Mouse (Mus musculus) MEL (cell line): ENCODE data around the gene Prkag2. TPM values are rescaled to one million over a fixed set of nuclear protein-coding genes. Genes with fewer than 3 reads are reported as not detected.

Source experiments
- DNase-seq: peaks from one replicate; pipeline ENCODE4 v3.0.0; 2011; ENCODE audit warnings: low read depth, low spot score
- H3K27ac ChIP-seq: 2 replicates; pipeline ENCODE4 v1.5.1; 2012; ENCODE audit warnings: low read depth, mild to moderate bottlenecking, control low read depth, low read length, moderate library complexity; ENCODE audit not compliant: control insufficient read depth
- H3K27me3 ChIP-seq, 2 experiments: fragments of 150-350 bp in 1 of 2; sonication (generic) in 1 of 2; 2 replicates each; pipeline ENCODE4 v1.6.1; 2012; ENCODE audit warnings: low read length in 2 of 2, mild to moderate bottlenecking in 2 of 2, improper control_type of control experiment in 1 of 2, moderate library complexity in 1 of 2; ENCODE audit not compliant: insufficient read depth in 2 of 2, control insufficient read depth in 1 of 2
- H3K36me3 ChIP-seq, 2 experiments: 2 replicates each; pipeline ENCODE4 v1.6.1; 2012 to 2014; ENCODE audit warnings: low read length in 2 of 2, improper control_type of control experiment in 1 of 2, inconsistent platforms in 1 of 2, mild to moderate bottlenecking in 1 of 2; ENCODE audit not compliant: insufficient read depth in 2 of 2, control insufficient read depth in 1 of 2
- H3K4me1 ChIP-seq, 2 experiments: fragments of 150-350 bp in 1 of 2; sonication (generic) in 1 of 2; 2 replicates each; pipeline ENCODE4 v1.6.1; 2012; ENCODE audit warnings: low read length in 2 of 2, improper control_type of control experiment in 1 of 2, mild to moderate bottlenecking in 1 of 2; ENCODE audit not compliant: insufficient read depth in 2 of 2, control insufficient read depth in 1 of 2
- H3K4me3 ChIP-seq, 2 experiments: fragments of 150-350 bp in 1 of 2; sonication (generic) in 1 of 2; 2 replicates each; pipeline ENCODE4 v1.5.1; 2012; ENCODE audit warnings: low read depth in 2 of 2, low read length in 2 of 2, mild to moderate bottlenecking in 2 of 2, moderate library complexity in 2 of 2, control low read depth in 1 of 2, improper control_type of control experiment in 1 of 2; ENCODE audit not compliant: control insufficient read depth in 1 of 2, insufficient read depth in 1 of 2
- H3K79me2 ChIP-seq: 2 replicates; pipeline ENCODE4 v1.6.1; 2012; ENCODE audit warnings: mild to moderate bottlenecking, low read length, moderate library complexity; ENCODE audit not compliant: control insufficient read depth, poor library complexity, insufficient read depth
- H3K9ac ChIP-seq: 2 replicates; pipeline ENCODE4 v1.6.1; 2012; ENCODE audit warnings: low read depth, mild to moderate bottlenecking, control low read depth, low read length, moderate library complexity; ENCODE audit not compliant: control insufficient read depth, poor library complexity, severe bottlenecking
- H3K9me3 ChIP-seq: fragments of 150-350 bp; sonication (generic); replicated peaks from 2 replicates; pipeline ENCODE4 v1.6.1; 2012; ENCODE audit warnings: mild to moderate bottlenecking, low read length, improper control_type of control experiment, moderate library complexity; ENCODE audit not compliant: insufficient read depth
- BHLHE40 ChIP-seq: IDR thresholded peaks from 2 replicates; pipeline ENCODE4 v1.6.1; 2012; ENCODE audit warnings: low read depth, mild to moderate bottlenecking, inconsistent platforms, low read length, improper control_type of control experiment, borderline replicate concordance
- CHD2 ChIP-seq: IDR thresholded peaks from 2 replicates; pipeline ENCODE4 v1.6.1; 2011; ENCODE audit warnings: low read length, improper control_type of control experiment
- CTCF ChIP-seq, 3 experiments: IDR thresholded peaks in 2 of 3; conservative IDR thresholded peaks in 1 of 3; 2 replicates each; pipeline ENCODE4 v1.5.1; 2011 to 2012; ENCODE audit warnings: low read length in 3 of 3, low read depth in 2 of 3, mild to moderate bottlenecking in 2 of 3, improper control_type of control experiment in 1 of 3, inconsistent platforms in 1 of 3, mixed read lengths in 1 of 3, moderate library complexity in 1 of 3; ENCODE audit not compliant: control insufficient read depth in 1 of 3, insufficient read depth in 1 of 3, poor library complexity in 1 of 3, severe bottlenecking in 1 of 3
- ELF1 ChIP-seq: IDR thresholded peaks from 2 replicates; pipeline ENCODE4 v1.6.1; 2014; ENCODE audit warnings: low read depth, mild to moderate bottlenecking, inconsistent platforms, low read length, improper control_type of control experiment, moderate library complexity
- EP300 ChIP-seq, 2 experiments: IDR thresholded peaks; 2 replicates each; pipeline ENCODE4 v1.6.1; 2011; ENCODE audit warnings: improper control_type of control experiment in 2 of 2, low read length in 2 of 2, low read depth in 1 of 2, mild to moderate bottlenecking in 1 of 2
- HCFC1 ChIP-seq: IDR thresholded peaks from 2 replicates; pipeline ENCODE4 v1.6.1; 2012; ENCODE audit warnings: low read depth, mild to moderate bottlenecking, inconsistent platforms, low read length, improper control_type of control experiment, moderate library complexity
- MAFK ChIP-seq: IDR thresholded peaks from 2 replicates; pipeline ENCODE4 v1.6.1; 2011; ENCODE audit warnings: low read depth, mild to moderate bottlenecking, low read length, improper control_type of control experiment, borderline replicate concordance
- MAX ChIP-seq: IDR thresholded peaks from 2 replicates; pipeline ENCODE4 v1.6.1; 2011; ENCODE audit warnings: low read length, improper control_type of control experiment
- MXI1 ChIP-seq: IDR thresholded peaks from 2 replicates; pipeline ENCODE4 v1.6.1; 2011; ENCODE audit warnings: mild to moderate bottlenecking, low read depth, low read length, improper control_type of control experiment
- MYB ChIP-seq: IDR thresholded peaks from 2 replicates; pipeline ENCODE4 v1.6.1; 2011; ENCODE audit warnings: mild to moderate bottlenecking, low read depth, low read length, improper control_type of control experiment
- MYC ChIP-seq: IDR thresholded peaks from 2 replicates; pipeline ENCODE4 v1.6.1; 2011; ENCODE audit warnings: low read depth, mild to moderate bottlenecking, low read length, improper control_type of control experiment, moderate library complexity
- NELFE ChIP-seq: IDR thresholded peaks from 2 replicates; pipeline ENCODE4 v1.6.1; 2011; ENCODE audit warnings: low read depth, low read length, improper control_type of control experiment
- NRF1 ChIP-seq: IDR thresholded peaks from 2 replicates; pipeline ENCODE4 v1.6.1; 2014; ENCODE audit warnings: low read depth, mild to moderate bottlenecking, inconsistent platforms, low read length, improper control_type of control experiment, moderate library complexity; ENCODE audit not compliant: poor library complexity, insufficient read depth, severe bottlenecking
- SIN3A ChIP-seq: IDR thresholded peaks from 2 replicates; pipeline ENCODE4 v1.6.1; 2012; ENCODE audit warnings: low read length, improper control_type of control experiment, inconsistent platforms
- TAL1 ChIP-seq: IDR thresholded peaks from 2 replicates; pipeline ENCODE4 v1.6.1; 2012; ENCODE audit warnings: mild to moderate bottlenecking, inconsistent platforms, low read length, moderate library complexity, mixed read lengths
- TBP ChIP-seq: IDR thresholded peaks from 2 replicates; pipeline ENCODE4 v1.8.0; 2011; ENCODE audit warnings: low read depth, low read length, improper control_type of control experiment
- UBTF ChIP-seq: IDR thresholded peaks from 2 replicates; pipeline ENCODE4 v1.6.1; 2012; ENCODE audit warnings: low read depth, mild to moderate bottlenecking, inconsistent platforms, low read length, improper control_type of control experiment, moderate library complexity, borderline replicate concordance; ENCODE audit not compliant: insufficient read depth
- USF1 ChIP-seq: IDR thresholded peaks from 2 replicates; pipeline ENCODE4 v1.6.1; 2014; ENCODE audit warnings: low read depth, mild to moderate bottlenecking, inconsistent platforms, low read length, improper control_type of control experiment, moderate library complexity
- polyA plus RNA-seq, 2 experiments: library from polyadenylated mRNA; stranded (reverse) in 1 of 2; unstranded in 1 of 2; fragments of >175 nt in 1 of 2; fragments of >200 nt in 1 of 2; gene quantifications; 2 replicates each; pipeline versions ENCODE4 v1.2.1 to v1.2.4; 2012; ENCODE audit warnings: low replicate concordance in 2 of 2, low read depth in 1 of 2; ENCODE audit not compliant: insufficient read length in 2 of 2, insufficient read depth in 1 of 2, missing spikeins in 1 of 2
- total RNA-seq: library from RNA; depleted of rRNA; stranded (reverse); fragments of 300-350 nt; gene quantifications from 2 replicates; pipeline ENCODE4 v1.2.3, GENCODE M21; 2012

Prkag2 gene
- total and polyA plus RNA-seq, 3 experiments = 8.0 to 27.9 TPM; not detected in 1

- H3K9ac ChIP-seq = no peak overlapping the region
- no peak overlapping the region for H3K27ac ChIP-seq
- peaks cover 9% of the 10 kb centered on the region; the same call in 1 of the 2 replicates for H3K79me2 ChIP-seq
- H3K27me3 ChIP-seq = no peaks in the 10 kb centered on the region
- H3K9me3 ChIP-seq = no peaks in the 10 kb centered on the region
- no peak overlapping the region for H3K4me3 ChIP-seq
- peaks cover 3 to 19% of the 10 kb centered on the region in 2 experiments; a peak in 3 of 4 replicates for H3K4me1 ChIP-seq
- DNase-seq = no peak
- H3K36me3 ChIP-seq = peaks cover 0 to 5% of the 10 kb centered on the region in 2 experiments; a peak in 1 of 4 replicates
- no peak for TF ChIP-seq SIN3A
- no peak for TF ChIP-seq NRF1
- no peak for TF ChIP-seq MAX
- no peak for TF ChIP-seq BHLHE40
Observed at GRCm38 (mm10) chr5:25105748-25106147, 5.3 kb upstream of the Prkag2 start.

- TF ChIP-seq MXI1 (peak; percentile 82), ELF1 (0 out of 2 replicates have a peak, but pooled peaks have one; percentile 3), MAX (peak; percentile 96), TBP (0 out of 2 replicates have a peak, but pooled peaks have one; percentile 6), UBTF (peak; percentile 79; the same call in 1 of the 2 replicates), HCFC1 (peak; percentile 33; the same call in 1 of the 2 replicates), MYC (peak; percentile 92), NELFE (no peak), MAFK (no peak), CHD2 (no peak), EP300 (IDR thresholded peaks at IDR 0.05; ENCODE audit: low read depth in 1 of 2, low read length in 2 of 2) (no peak), USF1 (peak; percentile 77), CTCF (IDR thresholded peaks at IDR 0.05 in 2 of 3, conservative IDR thresholded peaks at IDR 0.05 in 1 of 3; ENCODE audit: control insufficient read depth in 1 of 3, insufficient read depth in 1 of 3, low read depth in 2 of 3, low read length in 3 of 3, poor library complexity in 1 of 3, severe bottlenecking in 1 of 3) (peak in 1 of 3 experiments; percentile 27; a peak in 2 of 6 replicates), MYB (no peak), TAL1 (no peak)
- Histone ChIP-seq H3K27ac (peak overlapping the region; percentile 62), H3K79me2 (peaks cover 24% of the 10 kb centered on the region), H3K27me3 (no peaks in the 10 kb centered on the region), H3K9me3 (no peaks in the 10 kb centered on the region), H3K36me3 (peaks cover 0 to 7% of the 10 kb centered on the region in 2 experiments; a peak in 1 of 4 replicates), H3K4me3 (peak overlapping the region; percentile 75 to 78), H3K9ac (peak overlapping the region; percentile 83), H3K4me1 (peaks cover 6 to 23% of the 10 kb centered on the region in 2 experiments; a peak in 3 of 4 replicates)
- peak; percentile 78 for DNase-seq
Observed at GRCm38 (mm10) chr5:25101126-25101523, 683 bp upstream of the Prkag2 start.
